Mouse (Mus musculus) hindbrain, embryonic 10.5 days (tissue): Measurements from ENCODE around the gene Ptprj. TPM values are rescaled to one million over a fixed set of nuclear protein-coding genes. Genes with fewer than 3 reads are reported as not detected.

Source experiments
- DNase-seq: peaks from one replicate; pipeline ENCODE4 v3.0.0-alpha.2; 2017; ENCODE audit warnings: low spot score
- H3K27ac ChIP-seq: fragments of 300-500 bp; sonication (generic); 2 replicates; pipeline ENCODE4 v1.5.1; 2016; ENCODE audit warnings: mild to moderate bottlenecking, moderate library complexity
- H3K27me3 ChIP-seq: fragments of 300-500 bp; sonication (generic); 2 replicates; pipeline ENCODE4 v1.6.1; 2016; ENCODE audit warnings: mild to moderate bottlenecking; ENCODE audit not compliant: poor library complexity, insufficient read depth, severe bottlenecking
- H3K36me3 ChIP-seq: fragments of 300-500 bp; sonication (generic); 2 replicates; pipeline ENCODE4 v1.6.1; 2016; ENCODE audit warnings: mild to moderate bottlenecking, moderate library complexity
- H3K4me1 ChIP-seq: fragments of 300-500 bp; sonication (generic); replicated peaks from 2 replicates; pipeline ENCODE4 v1.6.1; 2016; ENCODE audit warnings: mild to moderate bottlenecking
- H3K4me3 ChIP-seq: fragments of 300-500 bp; sonication (generic); 2 replicates; pipeline ENCODE4 v1.5.1; 2016; ENCODE audit warnings: mild to moderate bottlenecking, moderate library complexity
- H3K9me3 ChIP-seq: fragments of 300-500 bp; sonication (generic); 2 replicates; pipeline ENCODE4 v1.6.1; 2016; ENCODE audit warnings: mild to moderate bottlenecking, moderate library complexity
- WGBS: fragments of 180-500 bp; shearing (Covaris S2); methylation state at CpG from one replicate; pipeline ENCODE4 v1.1.7; 2016; 5-methylcytosine and 5-hydroxymethylcytosine counted together
- polyA plus RNA-seq: library from polyadenylated mRNA; unstranded; fragments of >200 nt; fragmentation: Nextera tagmentation; extraction: Ambion mirVana; gene quantifications from 2 replicates; pipeline ENCODE4 v1.2.1, GENCODE M21; 2016

Gene Ptprj
- polyA plus RNA-seq, 1 experiment from 2014 or later: 1.5 TPM

DNA sequence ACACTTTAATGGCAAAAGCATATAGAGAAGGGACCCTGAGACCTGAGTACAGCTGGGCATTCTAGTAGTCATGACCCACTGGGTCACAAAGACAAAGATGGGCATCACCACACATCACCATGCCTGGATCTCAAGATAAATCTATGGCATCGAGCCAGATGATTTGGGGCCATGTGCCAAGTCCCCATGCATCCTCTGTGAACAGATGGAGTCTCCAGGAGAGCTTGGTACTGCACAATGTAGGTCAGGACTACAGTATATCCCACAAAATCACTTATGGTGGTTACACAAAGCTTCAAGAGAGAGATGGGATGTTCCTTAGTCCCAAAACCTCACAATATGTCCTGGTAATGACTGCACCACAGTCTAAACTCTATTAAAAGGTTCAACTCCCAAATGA, 81.4 kb downstream of the Ptprj start:
- Histone ChIP-seq H3K4me1 (0 out of 2 replicates have a peak, but pooled peaks cover 8% of the 10 kb centered on the region), H3K4me3 (no peak overlapping the region), H3K27me3 (no peaks in the 10 kb centered on the region), H3K27ac (no peak overlapping the region), H3K36me3 (no peaks in the 10 kb centered on the region), H3K9me3 (no peaks in the 10 kb centered on the region)
- no peak for DNase-seq
- WGBS: 95% methylated on average over 1 of the region's 1 CpGs

GRCm38 (mm10) chr2:90497551-90497950, 82.9 kb downstream of the Ptprj start:
- 89% methylated on average over 3 of the region's 3 CpGs for WGBS
- Histone ChIP-seq H3K27ac (no peak overlapping the region), H3K9me3 (no peaks in the 10 kb centered on the region), H3K4me3 (no peak overlapping the region), H3K36me3 (no peaks in the 10 kb centered on the region), H3K27me3 (no peaks in the 10 kb centered on the region), H3K4me1 (0 out of 2 replicates have a peak, but pooled peaks cover 8% of the 10 kb centered on the region)
- no peak for DNase-seq

GRCm38 (mm10) chr2:90496680-90497074, 83.8 kb downstream of the Ptprj start:
- no peak overlapping the region for H3K4me3 ChIP-seq
- H3K9me3 ChIP-seq: no peaks in the 10 kb centered on the region
- no peak overlapping the region for H3K27ac ChIP-seq
- 85% methylated on average over 5 of the region's 5 CpGs for WGBS
- 0 out of 2 replicates have a peak, but pooled peaks cover 3% of the 10 kb centered on the region for H3K4me1 ChIP-seq
- no peaks in the 10 kb centered on the region for H3K36me3 ChIP-seq
- no peak for DNase-seq
- H3K27me3 ChIP-seq: no peaks in the 10 kb centered on the region

- no peaks in the 10 kb centered on the region for H3K9me3 ChIP-seq
- no peak for DNase-seq
Observed at GRCm38 (mm10) chr2:90496012-90496679, 84.3 kb downstream of the Ptprj start.

DNA sequence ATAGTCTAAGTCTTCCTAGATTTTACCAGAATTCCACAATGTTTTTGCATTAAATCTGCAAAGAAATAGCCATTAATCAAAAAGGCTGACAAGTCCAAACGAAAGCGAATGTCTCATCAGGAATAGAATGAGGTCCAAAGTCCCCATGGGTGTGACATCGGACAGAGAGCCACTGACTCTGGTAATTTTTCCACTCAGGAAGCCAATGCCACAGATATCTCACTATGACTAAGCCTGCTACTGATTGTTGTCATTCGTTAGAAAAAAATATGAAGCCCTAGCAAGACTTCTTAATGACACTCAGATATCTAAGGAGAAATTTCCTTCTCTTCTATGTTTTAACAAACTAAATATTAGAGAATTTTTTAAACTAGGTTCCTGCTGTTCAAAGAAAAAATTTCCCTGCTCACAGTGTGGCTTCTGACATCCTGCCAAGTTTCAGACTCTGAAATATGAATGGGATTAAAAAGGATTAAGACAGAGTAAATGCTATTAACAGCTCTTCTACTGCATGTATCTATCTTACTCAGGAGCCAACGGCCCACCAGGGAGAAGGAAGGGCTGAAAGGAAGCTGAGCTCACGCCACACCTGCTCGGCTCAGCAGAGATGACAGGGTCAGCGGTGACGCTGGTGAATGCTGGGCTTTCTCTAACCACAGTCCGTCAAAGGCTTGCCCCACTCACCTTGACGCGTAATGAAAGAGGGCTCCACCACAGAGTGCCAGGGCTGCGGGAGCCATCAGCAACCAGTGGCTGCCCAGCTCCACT, 90.0 kb downstream of the Ptprj start:
- no peak for DNase-seq
- 68% methylated on average over 13 of the region's 13 CpGs for WGBS

More at GRCm38 (mm10) chr2:90496012-90496679, 84.3 kb downstream of the Ptprj start:
- Histone ChIP-seq H3K4me1 (0 out of 2 replicates have a peak, but pooled peaks cover 2% of the 10 kb centered on the region), H3K27me3 (no peaks in the 10 kb centered on the region), H3K36me3 (no peaks in the 10 kb centered on the region), H3K27ac (no peak overlapping the region), H3K4me3 (no peak overlapping the region)
- WGBS: 90% methylated on average over 4 of the region's 4 CpGs

DNA sequence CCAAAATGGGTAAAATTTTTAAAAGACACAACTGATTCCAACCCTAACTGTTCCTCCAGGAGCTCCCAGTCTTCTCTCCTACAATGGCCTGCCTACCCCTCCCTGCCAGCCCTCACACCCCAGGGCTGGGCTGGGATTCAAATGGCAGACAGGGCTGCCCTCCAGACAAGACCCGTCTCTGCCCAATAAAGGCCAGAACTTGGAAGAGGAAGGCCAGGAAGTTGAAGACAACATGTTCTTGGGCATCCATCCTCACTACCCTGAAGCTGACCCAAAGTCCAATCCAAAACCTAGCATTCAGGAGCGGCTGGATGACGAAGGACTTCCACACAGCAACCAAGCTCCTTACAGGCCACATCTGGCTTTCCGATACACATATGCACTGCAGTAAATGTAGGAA, 90.6 kb downstream of the Ptprj start:
- no peak for DNase-seq
- Histone ChIP-seq H3K27me3 (no peaks in the 10 kb centered on the region), H3K36me3 (no peaks in the 10 kb centered on the region), H3K4me3 (no peak overlapping the region), H3K4me1 (peaks cover 15% of the 10 kb centered on the region), H3K9me3 (no peaks in the 10 kb centered on the region), H3K27ac (no peak overlapping the region)
- 79% methylated on average over 4 of the region's 4 CpGs for WGBS

More for the DNA sequence above, 90.0 kb downstream of the Ptprj start:
- Histone ChIP-seq H3K27me3 (no peaks in the 10 kb centered on the region), H3K36me3 (no peaks in the 10 kb centered on the region), H3K4me3 (no peak overlapping the region), H3K9me3 (no peaks in the 10 kb centered on the region), H3K27ac (no peak overlapping the region), H3K4me1 (peaks cover 15% of the 10 kb centered on the region)

GRCm38 (mm10) chr2:90488690-90489590, 91.5 kb downstream of the Ptprj start:
- Histone ChIP-seq H3K27me3 (no peaks in the 10 kb centered on the region), H3K4me1 (peaks cover 15% of the 10 kb centered on the region), H3K4me3 (no peak overlapping the region), H3K9me3 (no peaks in the 10 kb centered on the region), H3K27ac (no peak overlapping the region), H3K36me3 (no peaks in the 10 kb centered on the region)
- DNase-seq: no peak
- 88% methylated on average over 8 of the region's 8 CpGs for WGBS

DNA sequence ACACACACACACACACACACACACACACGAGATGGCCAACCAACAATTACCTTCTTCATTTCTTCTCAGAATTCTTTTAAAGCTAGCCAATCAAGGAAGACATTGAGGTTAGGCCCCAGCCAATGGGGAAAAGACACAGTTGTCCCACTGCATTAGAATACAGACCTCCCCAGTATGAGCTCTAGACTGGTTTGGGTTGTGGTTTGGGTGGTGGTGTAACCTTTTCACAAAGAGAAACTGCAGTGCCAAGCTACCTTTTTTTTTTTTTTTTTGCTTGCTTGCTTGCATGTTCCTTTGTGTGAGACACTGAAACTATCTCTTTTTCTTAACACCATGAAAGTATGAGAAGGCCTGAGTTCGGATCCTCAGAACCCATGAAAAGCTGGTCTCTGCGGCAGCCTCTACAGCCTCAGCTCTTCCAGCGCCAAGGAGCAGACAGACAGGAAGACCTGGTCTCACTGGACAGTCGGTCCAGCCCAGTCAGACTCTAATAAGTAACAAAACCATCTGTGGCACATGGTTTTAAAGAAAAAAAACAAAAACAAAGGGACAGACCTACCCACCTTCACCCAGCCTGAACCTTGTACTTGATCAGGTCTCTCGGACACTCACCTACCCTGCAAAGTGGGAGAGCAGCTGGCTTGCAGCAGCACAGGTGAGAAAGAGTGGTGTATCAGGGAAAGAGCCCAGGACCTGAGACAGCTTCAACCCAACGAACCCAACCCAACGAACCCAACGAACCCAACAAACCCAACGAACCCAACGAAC, 92.8 kb downstream of the Ptprj start:
- 94% methylated on average over 11 of the region's 11 CpGs for WGBS
- Histone ChIP-seq H3K9me3 (no peaks in the 10 kb centered on the region), H3K4me3 (no peak overlapping the region), H3K27me3 (no peaks in the 10 kb centered on the region), H3K4me1 (peaks cover 15% of the 10 kb centered on the region), H3K36me3 (no peaks in the 10 kb centered on the region), H3K27ac (no peak overlapping the region)
- no peak for DNase-seq

DNA sequence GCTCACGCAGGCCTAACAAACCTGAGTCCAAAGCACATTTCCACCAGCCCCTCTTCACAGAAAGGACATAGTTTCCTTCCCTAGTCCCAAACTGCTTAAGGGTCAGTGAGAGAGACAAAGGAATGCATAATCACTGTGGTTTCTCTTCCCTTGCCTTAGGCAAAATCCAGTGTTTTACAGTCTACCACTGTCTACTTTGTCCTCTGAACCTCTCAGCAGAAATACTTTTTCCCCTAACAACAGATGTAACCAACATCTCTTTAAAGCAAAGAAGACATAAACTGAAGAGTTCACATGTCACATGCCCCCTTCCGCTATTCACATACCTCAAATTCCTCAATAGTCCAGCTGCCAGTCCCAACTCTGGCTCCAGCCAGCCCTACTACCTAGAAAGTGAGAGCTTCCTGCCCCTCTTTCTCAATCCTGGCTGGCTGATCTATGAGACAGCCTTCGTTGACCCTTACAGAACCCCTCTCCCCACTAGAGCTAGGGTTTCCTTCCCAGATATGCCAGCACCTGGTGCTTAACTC, 94.2 kb downstream of the Ptprj start:
- DNase-seq: no peak
- no peaks in the 10 kb centered on the region for H3K27me3 ChIP-seq
- no peaks in the 10 kb centered on the region for H3K36me3 ChIP-seq
- 0 out of 2 replicates have a peak overlapping the region, but pooled peaks have one; percentile 16 for H3K27ac ChIP-seq
- no peaks in the 10 kb centered on the region for H3K9me3 ChIP-seq
- H3K4me1 ChIP-seq: peaks cover 15% of the 10 kb centered on the region
- H3K4me3 ChIP-seq: no peak overlapping the region
- WGBS: 72% methylated on average over 3 of the region's 3 CpGs

DNA sequence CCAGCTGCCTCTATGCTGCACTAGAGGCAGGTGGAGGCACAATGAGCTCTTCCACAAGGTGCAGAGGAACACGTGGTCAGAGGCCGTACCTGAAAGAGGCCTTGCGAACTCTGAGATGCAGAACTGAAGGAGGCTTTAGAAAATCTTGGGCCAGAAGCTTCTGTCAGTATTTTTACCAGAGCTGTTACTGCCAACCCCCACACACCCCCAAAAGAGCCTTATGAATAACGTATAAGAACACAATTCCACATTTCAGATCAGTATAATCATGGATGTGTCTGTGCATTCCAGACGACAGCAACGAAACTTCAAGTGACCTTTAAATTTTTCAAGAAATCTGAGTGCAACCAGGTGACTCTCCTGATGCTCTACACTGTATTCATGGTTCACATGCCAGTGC, 98.9 kb downstream of the Ptprj start:
- no peak overlapping the region for H3K27ac ChIP-seq
- H3K9me3 ChIP-seq: no peaks in the 10 kb centered on the region
- 87% methylated on average over 6 of the region's 6 CpGs for WGBS
- H3K4me1 ChIP-seq: peaks cover 24% of the 10 kb centered on the region
- no peak for DNase-seq
- no peaks in the 10 kb centered on the region for H3K36me3 ChIP-seq
- no peaks in the 10 kb centered on the region for H3K27me3 ChIP-seq
- no peak overlapping the region for H3K4me3 ChIP-seq

DNA sequence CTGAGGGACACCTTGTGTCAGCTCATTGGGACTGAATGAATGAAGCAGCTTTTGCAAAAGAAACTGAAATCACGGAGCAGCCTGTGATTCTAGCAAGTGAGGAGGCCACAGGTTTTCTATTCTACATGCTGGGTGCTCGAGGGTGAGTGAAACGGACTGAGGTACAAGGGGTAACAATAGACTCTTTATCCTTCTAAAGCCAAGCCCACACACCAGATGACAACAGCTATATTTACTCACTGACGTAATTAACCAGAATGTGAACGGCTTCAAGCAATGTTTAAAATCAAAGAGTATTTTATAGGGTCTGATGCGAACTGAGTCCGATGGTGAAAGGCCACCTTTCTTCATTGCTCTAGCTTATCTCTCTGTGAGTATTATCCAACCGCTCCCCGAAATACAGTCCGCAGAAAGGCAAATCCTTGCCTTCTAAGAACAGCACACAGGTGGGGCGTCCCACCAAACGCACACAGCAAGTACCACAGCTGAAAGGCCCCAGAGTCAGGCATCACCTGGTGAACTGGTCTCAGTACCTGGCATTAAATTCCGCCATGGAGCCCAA, 99.6 kb downstream of the Ptprj start:
- Histone ChIP-seq H3K9me3 (no peaks in the 10 kb centered on the region), H3K4me3 (no peak overlapping the region), H3K27me3 (no peaks in the 10 kb centered on the region), H3K4me1 (peaks cover 17% of the 10 kb centered on the region), H3K36me3 (no peaks in the 10 kb centered on the region), H3K27ac (no peak overlapping the region)
- DNase-seq: no peak
- WGBS: 81% methylated on average over 13 of the region's 13 CpGs

DNA sequence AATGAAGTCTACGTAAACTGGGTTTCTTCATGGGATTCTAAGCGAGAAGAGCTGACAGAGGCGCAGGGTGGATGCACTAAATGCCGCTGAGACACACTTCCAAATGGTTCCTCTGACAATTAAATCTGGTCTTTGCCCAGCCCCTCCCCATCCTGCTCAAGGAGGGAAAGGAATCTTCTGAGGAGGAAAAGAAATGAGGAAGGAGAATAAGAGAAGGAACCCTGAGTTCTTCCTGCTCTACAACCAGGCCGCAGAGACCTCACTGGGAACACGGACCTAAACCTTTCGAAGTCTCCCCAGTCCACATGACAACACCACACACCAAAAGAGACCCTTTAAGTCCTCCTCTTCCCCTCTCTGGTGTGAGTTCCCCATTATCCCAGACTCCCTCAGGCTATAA, 101.9 kb downstream of the Ptprj start:
- DNase-seq: no peak
- Histone ChIP-seq H3K27me3 (no peaks in the 10 kb centered on the region), H3K4me1 (peaks cover 27% of the 10 kb centered on the region), H3K9me3 (no peaks in the 10 kb centered on the region), H3K4me3 (no peak overlapping the region), H3K27ac (no peak overlapping the region), H3K36me3 (no peaks in the 10 kb centered on the region)
- WGBS: 91% methylated on average over 7 of the region's 7 CpGs
